Mouse (Mus musculus) megakaryocyte-erythroid progenitor cell, adult 5-6 weeks (primary cell): ENCODE data around the gene Nadk. TPM values are rescaled to one million over a fixed set of nuclear protein-coding genes. Genes with fewer than 3 reads are reported as not detected.
"Not testable (repeated sequence)": the region's sequence is repeated elsewhere in the genome, so short reads cannot be mapped to it uniquely, and the experiment has no call there.

Experiments used
- ATAC-seq: replicated peaks from 2 replicates; pipeline ENCODE4 v1.8.0; 2016; ENCODE audit warnings: mild to moderate bottlenecking, inconsistent platforms; ENCODE audit not compliant: severe bottlenecking, poor library complexity, low FRiP score, low TSS enrichment
- total RNA-seq, 2 experiments: library from RNA; stranded (forward) in 1 of 2; stranded (reverse) in 1 of 2; fragments of 200-1000, 215-1000 nt in 1 of 2; fragments of >200 nt in 1 of 2; fragmentation: Nextera tagmentation in 1 of 2; gene quantifications; 2 replicates each; pipeline ENCODE4 v1.2.3; 2014 to 2017

Gene Nadk
- total RNA-seq, 2 experiments from 2014 or later: 65.2 to 76.3 TPM

DNA sequence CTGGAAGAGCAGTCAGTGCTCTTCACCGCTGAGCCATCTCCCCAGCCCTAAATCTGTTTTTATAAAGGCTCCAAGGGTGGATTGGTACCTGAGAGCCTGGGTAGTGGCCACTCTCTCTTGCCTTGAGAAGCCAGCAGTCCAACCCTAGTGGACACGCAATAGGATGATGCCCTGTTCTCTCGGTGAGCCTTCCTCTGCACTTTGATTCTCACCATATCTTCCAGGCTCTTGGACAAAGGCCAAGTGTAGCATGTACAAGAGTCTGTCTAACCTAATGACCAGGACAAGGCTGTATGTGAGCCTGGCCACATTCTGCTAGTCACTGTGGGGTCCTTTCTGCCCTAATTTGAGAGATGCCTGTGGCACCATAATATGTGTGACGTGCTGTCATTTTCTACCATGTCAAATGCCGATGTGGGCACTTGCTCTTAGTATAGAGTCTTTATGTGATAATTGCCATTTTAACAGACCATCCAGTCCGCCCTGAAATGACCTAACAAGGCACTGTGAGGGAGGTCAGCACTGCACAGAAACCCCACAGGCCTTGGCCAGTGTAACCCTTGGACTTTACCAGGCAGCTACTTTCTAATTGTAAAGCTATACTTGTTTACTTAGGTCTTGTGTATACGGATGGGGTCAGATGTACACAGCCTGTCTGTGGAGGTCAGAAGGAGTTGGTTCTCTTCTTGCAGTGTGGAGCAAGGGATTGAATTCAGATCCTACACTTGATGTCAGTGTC is 6.6 kb downstream of the Nadk start:
- ATAC-seq: no peak

DNA sequence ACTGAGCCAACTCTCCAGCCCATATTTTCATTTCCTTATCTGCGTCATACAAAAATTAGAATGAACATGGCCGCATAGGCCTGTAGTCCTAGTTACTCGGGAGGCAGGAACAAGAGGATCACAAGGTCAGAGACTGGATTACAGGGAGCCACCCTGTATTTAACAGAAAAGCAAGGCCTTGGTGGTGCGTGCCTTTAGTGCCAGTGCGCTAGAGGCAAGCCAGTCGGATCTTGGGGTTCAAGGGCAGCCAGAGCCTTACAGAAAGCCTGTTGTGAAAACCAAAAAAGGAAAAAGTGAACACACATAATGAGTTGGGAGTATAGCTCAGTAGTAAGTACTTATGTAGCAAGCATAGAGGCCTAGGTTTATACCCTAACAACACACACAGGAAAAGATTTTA is 7.6 kb downstream of the Nadk start:
- ATAC-seq: no peak

GRCm38 (mm10) chr4:155570315-155570714 is 8.1 kb downstream of the Nadk start:
- not testable (repeated sequence) for ATAC-seq

DNA sequence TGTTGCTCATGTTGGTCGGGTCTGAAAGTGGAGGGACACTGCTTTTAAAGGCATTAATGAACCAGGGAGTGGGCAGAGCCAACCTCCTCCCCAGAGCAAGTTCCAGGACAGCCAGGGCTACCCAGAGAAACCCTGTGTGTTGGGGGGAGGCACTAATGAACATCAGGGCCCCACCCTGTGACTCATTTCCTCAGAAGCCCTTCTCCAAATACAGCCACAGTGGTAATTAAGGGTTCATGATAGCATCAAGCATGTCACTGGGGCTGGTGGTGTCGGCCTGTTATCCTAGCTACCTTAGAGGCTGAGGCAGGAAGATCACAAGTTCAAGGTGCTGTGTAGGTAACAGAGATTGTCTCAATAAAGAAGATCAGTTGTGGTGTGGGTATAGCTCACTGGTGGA is 9.3 kb downstream of the Nadk start:
- ATAC-seq: peak; percentile 48

DNA sequence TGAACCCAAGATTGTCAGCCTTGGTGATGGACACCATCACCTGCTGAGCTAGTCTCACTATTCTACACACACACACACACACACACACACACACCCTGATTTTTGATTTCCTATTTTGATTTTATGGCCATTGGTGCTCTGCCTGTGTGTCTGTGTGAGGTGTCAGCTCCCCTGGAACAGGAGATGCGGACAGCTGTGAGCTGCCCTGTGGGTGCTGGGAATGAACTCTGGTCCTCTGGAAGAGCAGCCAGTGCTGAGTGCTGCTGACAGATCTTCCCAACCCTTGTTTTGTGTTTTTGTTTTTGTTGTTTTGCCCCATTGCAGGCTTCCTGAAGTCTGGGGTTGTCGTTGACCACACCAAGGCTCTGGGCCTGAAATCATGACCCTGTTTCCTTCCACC is 11.0 kb downstream of the Nadk start:
- no peak for ATAC-seq

DNA sequence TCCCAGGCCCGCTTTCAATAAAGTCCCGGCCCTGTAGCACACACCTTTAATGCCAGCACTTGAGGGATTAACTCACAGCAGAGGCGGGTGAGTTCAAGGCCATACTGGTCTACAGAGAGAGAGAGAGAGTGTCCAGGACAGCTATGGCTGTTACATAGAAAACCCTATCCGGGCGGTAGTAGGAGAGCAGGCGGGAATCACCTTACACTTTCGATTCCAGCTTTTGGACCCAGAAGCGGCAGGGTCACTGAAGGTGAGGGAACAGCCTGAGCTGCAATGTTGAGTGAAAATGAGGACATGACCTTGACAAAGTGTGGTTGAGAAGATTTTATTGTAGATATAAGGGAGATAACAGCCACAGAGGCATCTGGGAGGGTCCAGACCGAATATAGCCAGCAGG is 11.7 kb downstream of the Nadk start:
- no peak for ATAC-seq

- peak; percentile 24; the same call in 1 of the 2 replicates for ATAC-seq
Measured at GRCm38 (mm10) chr4:155574931-155575330, 12.8 kb downstream of the Nadk start.

GRCm38 (mm10) chr4:155575521-155575920 is 13.3 kb downstream of the Nadk start:
- ATAC-seq: no peak

GRCm38 (mm10) chr4:155577132-155577531 is 15.0 kb downstream of the Nadk start:
- no peak for ATAC-seq

GRCm38 (mm10) chr4:155577741-155578140 is 15.6 kb downstream of the Nadk start:
- no peak for ATAC-seq

GRCm38 (mm10) chr4:155578336-155579125 is 16.4 kb downstream of the Nadk start:
- ATAC-seq: peak; percentile 21; the same call in 1 of the 2 replicates

DNA sequence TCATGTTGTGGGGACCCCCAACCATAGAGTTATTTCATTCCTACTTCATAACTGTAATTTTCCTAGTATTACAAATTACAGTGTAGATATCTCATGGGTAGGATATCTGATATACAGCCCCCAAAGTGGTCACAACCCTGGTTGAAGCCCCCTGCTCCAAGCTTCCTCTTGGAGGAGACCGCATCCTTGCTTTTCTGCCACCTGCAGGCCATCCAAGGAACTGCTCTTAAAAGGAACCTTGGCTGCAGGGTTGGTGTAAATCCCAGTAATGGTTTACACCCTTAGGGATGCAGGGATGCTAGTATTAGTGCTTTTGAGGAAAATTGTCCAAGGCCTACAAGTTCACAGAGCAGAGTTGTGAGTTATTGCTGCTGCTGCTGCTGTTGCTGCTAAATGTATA is 18.2 kb downstream of the Nadk start:
- ATAC-seq: no peak

GRCm38 (mm10) chr4:155582279-155582905 is 20.2 kb downstream of the Nadk start:
- no peak for ATAC-seq

DNA sequence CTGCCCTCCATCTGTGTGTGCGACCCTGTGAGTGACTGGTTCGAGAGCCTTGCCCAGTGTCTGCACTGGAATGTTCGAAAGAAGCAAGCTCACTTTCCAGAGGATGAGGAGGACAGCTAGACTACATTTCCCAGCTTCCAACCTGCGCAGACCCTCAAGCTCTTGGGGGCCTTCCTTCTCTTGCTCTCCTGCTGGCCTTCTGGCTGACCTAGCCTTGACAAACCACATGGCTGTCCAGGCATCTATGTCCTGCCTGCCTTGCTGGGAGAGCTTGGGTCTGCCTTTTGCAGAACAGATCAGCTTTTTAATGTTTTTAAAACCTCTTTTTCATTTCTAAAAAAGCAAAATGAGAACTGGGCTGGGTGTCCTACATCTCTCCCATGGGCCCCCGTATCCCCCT is 27.2 kb downstream of the Nadk start:
- ATAC-seq: no peak

GRCm38 (mm10) chr4:155591012-155591719 is 29.0 kb downstream of the Nadk start:
- no peak for ATAC-seq

DNA sequence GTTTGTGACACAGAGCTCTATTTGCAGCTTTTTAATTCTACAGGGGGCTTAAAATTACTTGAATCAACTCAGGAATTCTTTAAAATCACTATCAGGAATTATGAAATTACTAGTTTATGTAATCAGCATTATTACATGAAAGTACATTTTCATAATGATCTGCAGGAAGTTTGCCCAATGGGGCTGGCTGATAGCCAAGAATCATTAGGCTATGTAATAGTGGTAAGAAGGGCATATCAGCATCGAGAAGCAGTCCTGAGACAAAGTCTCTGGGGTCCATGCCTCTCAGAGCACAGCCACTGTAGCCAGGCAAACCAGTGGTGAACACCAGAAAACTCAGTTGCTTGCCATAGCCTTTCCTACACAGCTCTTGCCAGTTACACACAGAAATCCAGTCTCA is 31.6 kb downstream of the Nadk start:
- no peak for ATAC-seq

DNA sequence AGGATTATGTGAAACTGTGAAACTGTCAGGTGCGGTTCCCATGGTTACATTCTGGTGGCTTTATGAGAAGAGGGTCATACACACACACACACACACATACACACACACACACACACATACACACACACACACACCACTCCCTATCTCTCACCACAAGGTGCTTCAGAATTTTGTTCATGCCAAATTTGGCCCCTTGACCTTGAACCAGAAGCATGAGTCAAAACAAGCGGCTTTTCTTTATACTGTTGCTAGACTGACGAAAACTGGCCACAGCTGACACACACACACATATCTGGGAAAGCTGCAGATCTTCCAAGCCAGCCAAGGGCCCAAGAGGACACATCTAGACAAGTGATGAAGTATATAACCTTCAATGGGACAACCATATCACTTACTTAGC is 33.6 kb downstream of the Nadk start:
- ATAC-seq: no peak; the same call in 1 of the 2 replicates

DNA sequence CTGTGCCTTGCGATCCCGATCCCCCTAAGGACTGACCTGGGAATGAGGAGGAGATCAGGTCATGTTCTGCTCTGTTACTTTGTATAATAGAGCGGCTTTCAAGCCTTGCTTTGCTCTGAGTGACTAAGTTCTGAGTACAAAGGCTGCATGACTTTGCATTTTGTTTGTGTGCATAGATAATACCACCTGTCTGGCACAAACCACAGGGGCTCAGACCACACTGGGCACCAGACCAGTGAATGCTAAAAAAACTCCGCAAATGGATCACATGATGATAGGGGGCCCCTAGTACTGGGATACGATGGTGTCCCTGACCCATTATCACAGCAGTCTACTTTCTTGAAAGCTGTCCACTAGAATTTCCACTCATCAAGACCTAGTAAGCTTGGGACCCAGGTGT is 34.4 kb downstream of the Nadk start:
- peak; percentile 63 for ATAC-seq

DNA sequence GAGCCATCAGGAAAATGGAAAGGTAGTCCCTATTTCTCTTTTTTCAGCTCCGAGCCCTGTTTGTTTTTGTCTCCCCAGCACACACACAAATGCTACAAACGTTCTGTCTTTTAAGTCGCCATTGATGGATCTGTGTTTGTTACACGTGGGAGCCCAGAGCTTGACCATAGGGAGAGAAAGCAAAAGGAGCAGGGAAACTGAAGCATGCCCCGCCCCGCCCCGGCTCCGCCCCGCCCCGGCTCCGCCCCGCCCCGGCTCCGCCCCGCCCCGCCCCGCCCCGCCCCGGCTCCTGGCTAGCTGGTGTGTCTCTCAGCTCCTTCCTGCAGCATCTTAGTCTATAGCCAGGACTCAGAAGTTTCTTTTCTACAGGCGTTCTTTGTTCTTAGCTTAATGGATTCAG is 36.4 kb downstream of the Nadk start:
- no peak for ATAC-seq
